Mouse (Mus musculus) embryo, embryonic 11.5 days (tissue): ENCODE results near the gene Nkiras1.
"Not testable (repeated sequence)": the region's sequence is repeated elsewhere in the genome, so short reads cannot be mapped to it uniquely, and the experiment has no call there.

Experiments used
- DNase-seq: peaks from one replicate; pipeline ENCODE4 v3.0.0-alpha.2; 2012; ENCODE audit warnings: low read depth, low spot score

Nkiras1 gene

GRCm38 (mm10) chr14:18270529-18271441, at the start of gene Nkiras1, which contains the start of gene Rpl15:
TSS of gene Nkiras1 (plus strand) at chr14:18271136.
TSS of gene Rpl15 (minus strand) at chr14:18271391.
- DNase-seq: peak; percentile 98

GRCm38 (mm10) chr14:18221977-18222376, 49.0 kb upstream of the Nkiras1 start:
- DNase-seq: no peak

- not testable (repeated sequence) for DNase-seq
Measured at GRCm38 (mm10) chr14:18225431-18225830, 45.5 kb upstream of the Nkiras1 start.

GRCm38 (mm10) chr14:18226181-18226580, 44.8 kb upstream of the Nkiras1 start:
- DNase-seq: not testable (repeated sequence)

- DNase-seq: not testable (repeated sequence)
Measured at GRCm38 (mm10) chr14:18229751-18230150, 41.2 kb upstream of the Nkiras1 start.

- not testable (repeated sequence) for DNase-seq
Measured at GRCm38 (mm10) chr14:18231866-18232265, 39.1 kb upstream of the Nkiras1 start.

- DNase-seq: no peak
Measured at GRCm38 (mm10) chr14:18233076-18233475, 37.9 kb upstream of the Nkiras1 start.

GRCm38 (mm10) chr14:18233981-18234960, 36.7 kb upstream of the Nkiras1 start:
- no peak for DNase-seq

GRCm38 (mm10) chr14:18236496-18237235, 34.3 kb upstream of the Nkiras1 start:
- DNase-seq: not testable (repeated sequence)

- DNase-seq: no peak
Measured at GRCm38 (mm10) chr14:18237381-18237780, 33.6 kb upstream of the Nkiras1 start.

- DNase-seq: peak; percentile 92
Measured at GRCm38 (mm10) chr14:18238131-18238749, 32.7 kb upstream of the Nkiras1 start.

- DNase-seq: peak; percentile 97
Measured at GRCm38 (mm10) chr14:18238750-18239731, 31.9 kb upstream of the Nkiras1 start, which contains the start of gene Nr1d2. TSS of gene Nr1d2 (minus strand) at chr14:18239127.

- DNase-seq: no peak
Measured at GRCm38 (mm10) chr14:18240132-18240531, 30.8 kb upstream of the Nkiras1 start.

GRCm38 (mm10) chr14:18241786-18242185, 29.1 kb upstream of the Nkiras1 start:
- DNase-seq: no peak

GRCm38 (mm10) chr14:18242638-18243130, 28.3 kb upstream of the Nkiras1 start:
- DNase-seq: no peak

- DNase-seq: no peak
Measured at GRCm38 (mm10) chr14:18261203-18261602, 9.7 kb upstream of the Nkiras1 start.

GRCm38 (mm10) chr14:18263427-18263826, 7.5 kb upstream of the Nkiras1 start:
- DNase-seq: no peak

- not testable (repeated sequence) for DNase-seq
Measured at GRCm38 (mm10) chr14:18269947-18270528, 898 bp upstream of the Nkiras1 start.

- no peak for DNase-seq
Measured at GRCm38 (mm10) chr14:18271666-18272065, 730 bp downstream of the Nkiras1 start.
